Mouse (Mus musculus) cerebellum, postnatal 10 days (tissue): Measurements from ENCODE around the gene Acad10.
A peak's percentile ranks its signal among the peaks of the same experiment; 100 is the strongest.
"Not testable (repeated sequence)": the region's sequence is repeated elsewhere in the genome, so short reads cannot be mapped to it uniquely, and the experiment has no call there.

ENCODE experiments used
- DNase-seq, 2 experiments: peaks; one replicate each; pipeline ENCODE4 v3.0.0; 2021; ENCODE audit warnings: mixed read lengths in 2 of 2

Gene Acad10

DNA sequence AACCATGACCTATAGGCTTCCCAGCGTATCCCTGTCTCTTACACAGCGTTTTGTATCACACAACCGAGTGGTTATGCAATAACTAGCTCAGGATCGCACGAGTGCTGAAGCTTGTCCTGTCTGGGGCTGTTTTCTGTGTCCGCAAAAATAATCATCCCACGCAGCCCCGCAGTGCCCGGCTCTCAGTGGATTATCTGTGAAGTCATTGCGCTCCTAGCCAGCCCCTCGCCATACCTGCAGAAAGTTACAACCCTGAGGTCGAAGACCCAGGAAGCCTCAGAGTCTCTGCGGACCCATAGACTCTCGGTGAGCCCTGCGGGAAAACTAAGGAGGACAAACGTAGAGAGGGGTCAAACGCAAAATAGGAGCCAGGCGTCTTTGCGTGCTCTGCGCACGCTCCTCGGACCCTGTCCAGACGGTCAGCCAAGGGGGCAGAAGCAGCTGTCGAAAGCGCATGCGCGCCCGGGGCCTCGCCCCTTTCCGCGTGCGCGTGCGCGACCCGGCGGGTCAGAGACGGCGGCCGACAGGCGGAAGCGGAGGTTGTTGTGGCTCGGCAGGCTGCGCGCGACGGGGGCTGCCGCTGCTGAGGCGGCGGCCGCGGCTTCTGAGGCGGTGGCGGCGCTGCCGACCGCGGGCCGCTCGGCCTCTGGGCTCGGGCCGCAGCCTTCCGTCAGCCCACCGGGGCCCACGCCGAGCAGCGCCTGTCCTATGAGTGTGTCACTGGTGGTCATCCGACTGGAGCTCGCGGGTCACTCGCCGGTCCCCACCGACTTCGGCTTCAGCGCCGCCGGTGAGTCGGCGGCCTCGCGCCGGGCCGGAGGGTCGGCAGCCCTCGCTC lies at the start of gene Acad10, which contains the start of gene Brap:
Gene Acad10 (minus strand): TSS at position 456 of the 838 bp plus-strand sequence.
Gene Brap (plus strand): TSS at position 505 of the 838 bp plus-strand sequence.
- DNase-seq, result peak; percentile 98

GRCm38 (mm10) chr5:121704512-121705248 lies 44.4 kb upstream of the Acad10 start:
- peak in 1 of 2 experiments; percentile 28 for DNase-seq

DNA sequence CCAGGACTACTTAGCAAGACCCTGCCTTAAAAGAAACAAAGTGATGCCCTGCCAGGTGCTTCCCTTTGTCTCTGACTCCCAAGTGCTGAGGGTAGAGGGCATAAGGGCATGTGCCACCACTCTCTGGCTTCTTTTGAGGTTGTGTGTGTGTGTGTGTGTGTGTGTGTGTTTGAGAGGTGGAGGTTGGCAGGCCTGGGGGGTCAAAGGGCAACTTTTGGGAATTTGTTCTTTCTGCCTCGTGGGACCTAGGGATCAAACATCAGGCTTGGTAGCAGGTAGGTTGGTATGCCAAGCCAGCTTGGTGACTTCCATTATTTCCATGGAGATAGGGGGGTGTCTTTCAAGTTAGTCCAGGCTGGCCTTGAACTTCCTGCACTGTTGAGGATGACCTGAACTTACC lies 43.0 kb upstream of the Acad10 start:
- no peak for DNase-seq

DNA sequence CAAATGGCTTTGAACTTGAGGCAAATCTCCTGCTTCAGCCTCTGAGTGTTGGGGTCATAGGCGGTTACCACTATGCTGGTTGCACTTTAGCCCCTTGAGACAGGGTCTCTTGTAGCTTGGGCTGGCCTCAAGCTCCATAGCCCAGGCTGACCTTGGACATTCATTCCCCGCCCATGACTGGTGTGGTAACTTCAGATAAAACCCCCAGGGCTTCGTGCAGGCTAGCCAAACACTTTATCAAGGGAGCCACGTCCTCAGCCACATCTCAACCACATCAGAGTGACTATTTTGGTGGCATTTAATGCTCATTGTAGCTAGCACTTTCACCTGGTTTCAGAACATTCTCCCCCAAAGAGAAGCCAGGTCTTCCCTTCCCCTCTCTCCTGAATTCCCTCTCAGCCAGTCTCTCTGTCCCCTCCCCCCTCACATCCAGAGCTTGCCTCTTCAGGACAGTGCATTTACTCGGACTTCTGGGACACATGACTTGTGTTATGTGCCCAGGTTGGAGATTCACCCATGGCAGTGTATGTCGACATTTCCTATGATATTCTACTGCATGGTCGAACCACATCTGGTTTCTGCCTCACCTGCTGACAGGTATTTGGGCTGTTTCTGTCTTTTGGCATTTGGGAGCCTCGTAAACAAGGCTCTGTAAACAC lies 40.9 kb upstream of the Acad10 start:
- DNase-seq, result no peak

DNA sequence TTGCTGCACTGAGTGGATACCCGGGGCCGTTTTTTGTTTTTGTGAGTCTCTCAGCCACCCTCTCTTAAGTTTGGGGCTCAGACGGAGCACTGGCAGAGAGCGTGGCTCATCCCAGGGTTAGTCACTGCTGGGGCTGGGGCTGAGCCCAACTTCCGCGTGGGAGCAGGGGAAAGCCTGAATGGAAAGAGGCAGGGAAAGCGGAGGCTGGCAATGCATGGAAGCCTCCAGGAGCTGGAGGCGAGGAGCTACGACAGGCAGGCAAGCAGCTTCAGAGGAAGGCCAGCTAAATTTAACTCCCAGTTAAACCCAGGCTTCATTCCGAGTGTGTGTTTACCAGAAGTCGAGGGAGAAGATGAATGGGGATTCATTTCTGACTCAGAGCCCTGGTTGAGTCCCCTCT lies 40.2 kb upstream of the Acad10 start:
- DNase-seq, result no peak

- DNase-seq, result no peak
Observed at GRCm38 (mm10) chr5:121699891-121700290, 39.6 kb upstream of the Acad10 start.

GRCm38 (mm10) chr5:121696761-121697160 lies 36.4 kb upstream of the Acad10 start:
- DNase-seq, result no peak

DNA sequence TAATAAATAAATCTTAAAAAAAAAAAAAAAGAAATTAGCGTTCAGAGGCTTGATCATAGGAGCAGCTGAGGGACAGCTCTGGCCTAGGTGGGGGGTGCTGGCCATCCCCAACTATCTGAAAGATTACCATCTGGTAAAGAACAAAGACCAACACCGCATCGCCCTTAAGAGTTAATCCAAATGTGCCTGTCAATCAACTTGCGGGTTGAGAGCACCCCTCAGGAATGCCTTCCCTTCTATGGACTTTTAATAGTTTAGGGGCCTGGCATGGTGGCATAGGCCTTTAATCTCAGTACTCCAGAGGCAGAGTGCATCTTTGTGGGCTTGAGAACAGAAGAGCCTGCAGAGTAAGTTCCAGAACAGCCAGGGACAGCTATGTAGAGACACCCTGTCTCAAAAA lies 32.6 kb upstream of the Acad10 start:
- no peak for DNase-seq

- DNase-seq, result peak; percentile 54 to 56
Observed at GRCm38 (mm10) chr5:121691436-121691835, 31.1 kb upstream of the Acad10 start.

- peak; percentile 71 to 75 for DNase-seq
Observed at GRCm38 (mm10) chr5:121690482-121691211, 30.3 kb upstream of the Acad10 start.

GRCm38 (mm10) chr5:121686113-121686898 lies 26.0 kb upstream of the Acad10 start:
- no peak for DNase-seq

DNA sequence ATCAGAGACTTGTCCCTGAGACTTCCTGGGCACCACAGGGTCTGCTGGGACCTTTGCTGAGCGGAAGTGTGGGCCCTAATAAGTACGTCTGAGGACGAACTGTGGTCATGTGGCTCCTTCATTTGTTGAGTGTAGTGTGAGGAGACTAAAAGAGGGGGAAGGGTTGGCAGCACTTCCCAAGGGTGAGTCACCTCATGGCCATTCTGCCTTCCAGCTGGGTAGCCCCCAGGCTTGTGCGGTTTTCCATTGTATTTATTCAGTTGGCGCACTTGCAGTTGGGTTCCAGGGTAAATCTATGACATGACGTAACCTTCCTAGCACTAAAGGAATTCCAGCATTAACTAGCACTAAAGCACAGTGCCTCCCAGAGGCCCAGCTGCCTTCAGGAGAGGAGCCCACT lies 25.2 kb upstream of the Acad10 start:
- no peak for DNase-seq

GRCm38 (mm10) chr5:121682250-121682649 lies 21.9 kb upstream of the Acad10 start:
- no peak for DNase-seq

DNA sequence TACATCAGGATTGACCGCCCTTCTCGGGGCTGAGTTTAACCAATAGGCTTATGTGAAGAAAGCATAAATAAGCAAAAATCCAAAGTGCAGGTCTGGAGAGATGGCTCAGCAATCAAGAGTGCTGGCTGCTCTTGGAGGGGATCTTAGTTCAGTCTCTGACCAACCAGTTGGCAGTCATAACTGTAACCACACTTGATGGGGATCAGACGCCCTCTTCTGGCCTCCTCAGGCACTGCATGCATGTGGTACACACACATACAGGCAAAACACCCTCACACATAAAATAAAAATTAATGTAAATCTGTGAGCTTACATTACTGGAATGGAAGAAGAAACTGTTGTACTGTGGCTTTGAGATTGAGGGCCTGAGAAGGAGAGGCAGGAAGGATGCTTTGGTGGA lies 10.1 kb upstream of the Acad10 start:
- peak; percentile 36 to 58 for DNase-seq

DNA sequence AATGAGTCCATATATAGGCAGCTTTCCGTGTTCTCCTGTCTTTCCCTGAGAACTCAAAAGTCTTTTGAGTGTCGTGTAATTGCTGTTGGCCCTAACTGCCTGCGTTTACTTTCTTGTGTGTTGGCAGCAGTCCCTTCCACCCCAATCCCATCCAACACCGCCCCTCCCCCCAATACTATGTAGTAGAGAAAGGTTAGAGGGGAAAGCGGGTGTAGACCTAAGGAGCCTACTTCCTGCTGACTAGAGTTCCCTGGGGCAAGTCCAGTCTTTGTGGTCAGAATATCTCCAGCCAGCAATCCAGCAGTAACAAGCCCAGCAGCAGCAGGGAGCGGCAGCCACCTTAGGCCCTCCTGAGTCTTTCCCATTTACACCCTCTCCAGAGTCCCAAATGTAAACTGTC lies 8.1 kb upstream of the Acad10 start:
- no peak for DNase-seq

DNA sequence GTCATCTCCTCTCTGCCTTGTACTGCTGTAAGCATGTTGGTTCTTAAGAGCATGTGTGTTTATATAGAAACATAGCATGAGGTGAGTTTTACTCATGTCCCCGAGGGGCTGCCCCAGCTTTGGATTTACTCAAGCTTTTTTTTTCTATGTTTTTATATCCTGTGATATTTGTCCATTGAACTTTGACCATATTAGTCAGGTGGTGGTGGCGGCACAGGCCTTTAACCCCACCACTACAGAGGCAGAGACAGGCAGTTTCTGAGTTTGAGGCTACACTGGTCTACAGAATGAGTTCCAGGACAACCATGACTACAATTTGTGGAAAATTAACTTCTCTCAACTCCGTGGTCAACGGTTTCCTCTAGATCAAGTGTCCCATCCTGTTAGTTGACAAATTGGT lies 6.8 kb upstream of the Acad10 start:
- no peak for DNase-seq

GRCm38 (mm10) chr5:121664971-121665370 lies 4.7 kb upstream of the Acad10 start:
- no peak for DNase-seq

GRCm38 (mm10) chr5:121664078-121664477 lies 3.8 kb upstream of the Acad10 start:
- DNase-seq, result peak; percentile 25 to 41

- no peak for DNase-seq
Observed at GRCm38 (mm10) chr5:121663456-121663855, 3.1 kb upstream of the Acad10 start.

GRCm38 (mm10) chr5:121661494-121661893 lies 1.2 kb upstream of the Acad10 start:
- no peak for DNase-seq

- DNase-seq, result no peak
Observed at GRCm38 (mm10) chr5:121660897-121661254, 562 bp upstream of the Acad10 start.

- not testable (repeated sequence) for DNase-seq
Observed at GRCm38 (mm10) chr5:121657656-121658055, 2.7 kb downstream of the Acad10 start.
